Mouse (Mus musculus) heart, postnatal 0 days (tissue): ENCODE results near the gene Bmp2k.

ENCODE experiments used
- CTCF ChIP-seq: IDR thresholded peaks from 2 replicates; pipeline ENCODE4 v1.5.1; 2016; ENCODE audit warnings: antibody characterized with exemption, control low read depth, low read depth
- EP300 ChIP-seq: IDR thresholded peaks from 2 replicates; pipeline ENCODE4 v1.6.1; 2016; ENCODE audit warnings: antibody characterized with exemption, low read depth

DNA sequence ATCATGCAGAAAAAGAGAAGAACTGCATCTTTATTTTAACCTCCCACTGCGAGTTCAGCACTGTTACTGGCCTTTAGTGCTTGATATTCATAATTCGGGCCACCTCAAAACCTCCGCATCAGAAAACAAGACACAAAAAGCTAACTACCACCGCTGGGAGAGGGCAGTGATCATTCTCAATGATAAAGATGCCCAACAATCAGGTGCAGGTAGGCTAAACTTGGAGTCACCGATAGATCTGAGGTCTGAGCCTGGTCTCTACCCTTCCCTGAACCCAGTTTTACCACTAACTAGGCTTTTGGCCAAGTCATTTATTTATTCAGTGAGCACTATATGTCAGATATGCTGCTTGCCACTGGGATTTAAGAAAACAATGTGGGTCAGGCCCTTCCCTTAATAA is 4.8 kb upstream of the Bmp2k start:
- TF ChIP-seq CTCF (no peak), EP300 (no peak)
